Mouse (Mus musculus) midbrain, embryonic 12.5 days (tissue): ENCODE results near the gene Pla2g15. TPM values are rescaled to one million over a fixed set of nuclear protein-coding genes. Genes with fewer than 3 reads are reported as not detected.
"Not testable (repeated sequence)": the region's sequence is repeated elsewhere in the genome, so short reads cannot be mapped to it uniquely, and the experiment has no call there.

Experiments
- ATAC-seq: fragments of 200-750 bp; cut with Nextera tagmentation; 2 replicates; pipeline ENCODE4 v1.8.0; 2017; ENCODE audit warnings: low read depth, moderate TSS enrichment, moderate library complexity; ENCODE audit not compliant: low FRiP score
- H3K27ac ChIP-seq: fragments of 300-500 bp; sonication (generic); replicated peaks from 2 replicates; pipeline ENCODE4 v1.5.1; 2016; ENCODE audit warnings: mild to moderate bottlenecking
- H3K27me3 ChIP-seq: fragments of 300-500 bp; sonication (generic); 2 replicates; pipeline ENCODE4 v1.6.1; 2016; ENCODE audit warnings: mild to moderate bottlenecking
- H3K36me3 ChIP-seq: fragments of 300-500 bp; sonication (generic); 2 replicates; pipeline ENCODE4 v1.6.1; 2016
- H3K4me1 ChIP-seq: fragments of 300-500 bp; sonication (generic); 2 replicates; pipeline ENCODE4 v1.6.1; 2016
- H3K4me2 ChIP-seq: fragments of 300-500 bp; sonication (generic); replicated peaks from 2 replicates; pipeline ENCODE4 v1.6.1; 2016; ENCODE audit warnings: mild to moderate bottlenecking, moderate library complexity
- H3K4me3 ChIP-seq: fragments of 300-500 bp; sonication (generic); 2 replicates; pipeline ENCODE4 v1.5.1; 2016; ENCODE audit warnings: mild to moderate bottlenecking
- H3K9ac ChIP-seq: fragments of 300-500 bp; sonication (generic); replicated peaks from 2 replicates; pipeline ENCODE4 v1.6.1; 2016; ENCODE audit warnings: mild to moderate bottlenecking, moderate library complexity
- H3K9me3 ChIP-seq: fragments of 300-500 bp; sonication (generic); 2 replicates; pipeline ENCODE4 v1.6.1; 2016; ENCODE audit warnings: mild to moderate bottlenecking
- WGBS: fragments of 180-500 bp; shearing (Covaris S2); methylation state at CpG from one replicate; pipeline ENCODE4 v1.1.7; 2016; 5-methylcytosine and 5-hydroxymethylcytosine counted together
- polyA plus RNA-seq: library from polyadenylated mRNA; unstranded; fragments of >200 nt; fragmentation: Nextera tagmentation; extraction: Ambion mirVana; gene quantifications from 2 replicates; pipeline ENCODE4 v1.2.1, GENCODE M21; 2016

Gene Pla2g15
- polyA plus RNA-seq, 1 experiment from 2014 or later = 16.7 TPM

DNA sequence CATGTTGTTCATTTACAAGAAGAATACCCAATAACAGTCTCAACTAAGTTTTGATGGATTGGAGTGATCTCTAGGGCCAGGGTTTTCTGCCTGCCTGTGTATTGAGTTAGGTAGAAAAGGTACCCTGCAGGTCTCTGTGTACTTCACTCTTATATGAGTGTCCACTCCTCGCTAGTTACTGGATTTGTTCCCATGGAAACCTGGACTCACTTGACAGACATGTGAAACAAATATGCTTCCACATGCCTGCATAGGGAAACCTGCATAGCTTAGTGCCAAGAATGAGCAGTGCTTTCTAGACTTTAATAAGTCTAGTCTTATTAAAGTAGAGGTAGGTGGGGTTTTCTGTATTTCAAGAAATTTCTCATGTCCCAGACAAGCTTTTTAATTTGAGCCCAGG lies 26.7 kb downstream of the Pla2g15 start:
- 15% methylated on average over 1 of the region's 1 CpGs for WGBS
- H3K9ac ChIP-seq = no peak overlapping the region
- no peak for ATAC-seq

DNA sequence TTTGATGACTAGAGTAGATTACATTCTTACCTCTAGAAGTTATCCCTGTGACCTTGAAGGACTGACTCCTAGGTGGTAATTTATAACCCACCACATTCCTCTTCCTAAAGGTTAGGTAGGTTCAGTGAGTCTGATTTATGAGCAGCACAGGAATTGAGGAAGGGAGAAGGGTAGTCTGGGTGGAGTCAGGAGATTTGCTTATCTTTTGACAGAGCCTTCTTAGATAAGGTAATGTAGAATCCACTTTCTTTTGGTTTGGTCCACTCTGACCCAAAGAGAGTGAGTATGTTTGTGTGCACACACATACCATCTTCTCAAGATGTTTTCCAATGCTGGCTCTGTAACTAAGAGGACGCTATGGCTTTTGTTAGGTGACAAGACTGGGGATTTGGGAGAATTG lies 27.4 kb downstream of the Pla2g15 start:
- Histone ChIP-seq H3K27ac (no peak overlapping the region), H3K9ac (no peak overlapping the region), H3K4me1 (peaks cover 13% of the 10 kb centered on the region), H3K9me3 (no peaks in the 10 kb centered on the region), H3K36me3 (peaks cover 9% of the 10 kb centered on the region; the same call in 1 of the 2 replicates), H3K4me2 (no peak overlapping the region), H3K4me3 (no peak overlapping the region), H3K27me3 (no peaks in the 10 kb centered on the region)
- no peak for ATAC-seq
- 89% methylated on average over 1 of the region's 1 CpGs for WGBS

More for the DNA sequence above, 26.7 kb downstream of the Pla2g15 start:
- Histone ChIP-seq H3K27ac (no peak overlapping the region), H3K36me3 (peaks cover 9% of the 10 kb centered on the region; the same call in 1 of the 2 replicates), H3K27me3 (no peaks in the 10 kb centered on the region), H3K9me3 (no peaks in the 10 kb centered on the region), H3K4me3 (no peak overlapping the region), H3K4me2 (no peak overlapping the region), H3K4me1 (peaks cover 13% of the 10 kb centered on the region)

DNA sequence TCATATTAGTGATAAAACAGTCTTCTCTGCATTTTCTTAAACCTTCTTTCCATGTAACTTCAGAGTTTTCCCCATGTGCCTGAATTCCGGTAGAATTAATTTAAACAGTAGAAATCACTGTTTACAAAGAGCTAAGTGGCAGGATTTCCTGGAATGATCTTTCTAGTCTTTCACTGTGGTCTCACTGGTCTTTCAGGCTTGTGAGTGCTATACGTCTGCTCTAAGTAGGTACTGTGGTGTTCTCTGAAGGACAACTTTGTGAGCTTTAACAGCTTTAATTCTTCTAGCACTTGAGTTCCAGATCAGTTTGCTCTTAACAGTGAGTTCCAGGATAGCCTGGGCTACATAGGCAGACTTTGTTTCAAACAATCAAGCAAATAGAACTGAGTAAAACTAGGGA lies 28.2 kb downstream of the Pla2g15 start:
- 90% methylated on average over 2 of the region's 2 CpGs for WGBS
- Histone ChIP-seq H3K36me3 (peaks cover 10% of the 10 kb centered on the region; the same call in 1 of the 2 replicates), H3K9ac (no peak overlapping the region), H3K4me3 (no peak overlapping the region), H3K9me3 (no peaks in the 10 kb centered on the region), H3K4me2 (no peak overlapping the region), H3K27ac (no peak overlapping the region), H3K27me3 (no peaks in the 10 kb centered on the region), H3K4me1 (peaks cover 13% of the 10 kb centered on the region)
- no peak for ATAC-seq

DNA sequence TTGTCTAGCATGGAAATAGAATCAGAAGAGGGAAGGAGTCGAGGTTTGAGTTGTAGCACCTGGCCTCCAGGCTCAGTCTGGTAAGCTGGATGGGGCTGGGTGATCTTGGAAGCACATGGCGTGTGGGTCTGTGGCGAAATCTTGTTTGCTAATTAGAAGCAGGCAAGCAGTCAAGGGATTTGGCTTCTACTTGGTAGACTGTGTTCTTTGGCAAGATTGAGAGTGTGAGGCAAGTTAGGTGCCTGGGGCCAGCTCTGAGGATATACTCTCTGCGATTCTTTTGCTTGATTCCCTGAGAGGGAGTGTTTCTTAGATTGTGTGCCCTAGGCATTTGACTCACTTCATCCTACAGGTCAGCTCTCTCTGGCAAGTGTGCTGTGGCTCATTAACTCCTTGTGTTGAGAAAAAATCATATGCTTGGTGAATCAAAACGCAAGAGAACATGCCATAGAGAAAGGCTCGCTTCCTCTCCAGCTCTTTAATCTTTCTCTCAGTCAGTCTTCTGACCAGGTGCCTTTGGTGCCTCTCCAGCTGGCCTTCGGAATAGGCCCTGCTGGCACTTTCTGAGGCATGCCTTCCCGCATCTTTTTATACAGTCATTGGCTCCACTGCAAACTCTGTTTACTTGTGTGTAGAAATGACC lies 35.5 kb downstream of the Pla2g15 start:
- H3K27me3 ChIP-seq = no peaks in the 10 kb centered on the region
- WGBS = 91% methylated on average over 8 of the region's 8 CpGs
- no peaks in the 10 kb centered on the region for H3K9me3 ChIP-seq
- no peak for ATAC-seq
- no peak overlapping the region for H3K27ac ChIP-seq
- no peak overlapping the region for H3K4me2 ChIP-seq
- no peak overlapping the region for H3K4me3 ChIP-seq
- H3K9ac ChIP-seq = no peak overlapping the region
- peaks cover 41% of the 10 kb centered on the region for H3K36me3 ChIP-seq
- no peaks in the 10 kb centered on the region for H3K4me1 ChIP-seq

DNA sequence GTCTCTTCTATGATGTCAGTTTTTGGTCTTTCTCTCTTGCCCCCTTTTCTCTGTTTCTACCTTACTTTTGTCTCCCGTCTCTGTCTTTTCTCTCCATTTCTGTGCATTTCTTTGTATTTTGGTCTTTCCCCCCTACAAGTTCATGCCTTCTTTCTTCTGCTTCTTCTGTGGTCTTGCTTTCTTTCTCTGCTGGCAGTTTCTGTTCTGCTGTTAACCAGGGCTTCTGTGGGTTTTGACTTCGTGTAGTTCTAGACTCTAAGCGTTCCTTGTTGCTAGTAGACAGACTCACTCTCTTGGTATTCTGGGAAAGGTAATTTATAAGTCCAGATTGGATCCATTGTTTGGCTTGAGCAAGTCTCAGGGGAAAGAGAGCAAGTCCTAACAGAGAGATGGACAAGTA lies 36.2 kb downstream of the Pla2g15 start:
- H3K27ac ChIP-seq = no peak overlapping the region
- 96% methylated on average over 3 of the region's 3 CpGs for WGBS

DNA sequence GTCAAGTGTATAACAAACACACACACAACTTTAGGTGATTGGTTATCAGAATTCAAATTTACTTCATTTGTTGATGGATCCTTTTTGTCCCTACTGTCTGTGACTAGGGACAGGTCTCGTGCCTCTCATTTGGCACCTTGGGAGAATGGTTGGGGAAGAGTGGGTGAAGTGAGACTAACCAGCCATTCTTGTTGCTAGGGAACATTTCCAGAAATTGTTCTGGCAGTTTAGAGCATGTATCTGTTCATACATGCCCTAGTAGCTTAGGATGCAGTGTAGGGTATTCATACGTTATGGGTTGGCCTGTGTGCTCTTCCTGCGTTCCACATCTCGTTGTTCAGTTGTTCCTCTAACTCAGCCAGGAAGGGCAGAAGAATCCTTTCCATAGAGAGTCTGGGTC lies 39.0 kb downstream of the Pla2g15 start:
- Histone ChIP-seq H3K27ac (no peak overlapping the region), H3K9ac (no peak overlapping the region), H3K36me3 (peaks cover 69% of the 10 kb centered on the region), H3K27me3 (no peaks in the 10 kb centered on the region), H3K9me3 (no peaks in the 10 kb centered on the region), H3K4me2 (no peak overlapping the region), H3K4me1 (no peaks in the 10 kb centered on the region), H3K4me3 (no peak overlapping the region)
- ATAC-seq = no peak
- 96% methylated on average over 4 of the region's 4 CpGs for WGBS

More for the DNA sequence above, 36.2 kb downstream of the Pla2g15 start:
- Histone ChIP-seq H3K4me1 (no peaks in the 10 kb centered on the region), H3K9me3 (no peaks in the 10 kb centered on the region), H3K4me2 (no peak overlapping the region), H3K27me3 (no peaks in the 10 kb centered on the region), H3K4me3 (no peak overlapping the region), H3K9ac (no peak overlapping the region), H3K36me3 (peaks cover 48% of the 10 kb centered on the region)
- no peak for ATAC-seq

DNA sequence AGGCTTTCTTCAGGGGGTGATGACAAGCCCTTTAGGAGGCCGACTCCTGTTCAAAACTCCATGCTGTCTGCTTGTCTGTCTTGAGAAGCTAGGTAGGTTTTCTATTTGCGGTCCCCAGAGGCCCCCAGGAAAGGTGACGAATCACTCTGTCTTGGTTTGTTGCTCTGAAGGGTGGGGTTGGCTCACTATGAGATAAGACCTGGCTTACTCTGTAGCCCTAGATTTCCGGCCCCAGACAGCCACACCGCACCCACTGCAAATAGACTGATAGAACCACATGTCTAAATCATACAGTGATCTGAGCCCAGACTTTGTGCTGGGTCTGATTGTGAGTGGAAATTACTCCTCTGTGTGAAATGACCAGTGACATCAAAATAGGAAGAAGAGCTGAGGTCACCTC lies 41.4 kb downstream of the Pla2g15 start:
- Histone ChIP-seq H3K4me1 (no peaks in the 10 kb centered on the region), H3K36me3 (peaks cover 84% of the 10 kb centered on the region), H3K27ac (no peak overlapping the region), H3K9ac (no peak overlapping the region), H3K27me3 (no peaks in the 10 kb centered on the region), H3K4me3 (no peak overlapping the region), H3K9me3 (no peaks in the 10 kb centered on the region), H3K4me2 (no peak overlapping the region)
- WGBS = 87% methylated on average over 5 of the region's 5 CpGs
- ATAC-seq = no peak

DNA sequence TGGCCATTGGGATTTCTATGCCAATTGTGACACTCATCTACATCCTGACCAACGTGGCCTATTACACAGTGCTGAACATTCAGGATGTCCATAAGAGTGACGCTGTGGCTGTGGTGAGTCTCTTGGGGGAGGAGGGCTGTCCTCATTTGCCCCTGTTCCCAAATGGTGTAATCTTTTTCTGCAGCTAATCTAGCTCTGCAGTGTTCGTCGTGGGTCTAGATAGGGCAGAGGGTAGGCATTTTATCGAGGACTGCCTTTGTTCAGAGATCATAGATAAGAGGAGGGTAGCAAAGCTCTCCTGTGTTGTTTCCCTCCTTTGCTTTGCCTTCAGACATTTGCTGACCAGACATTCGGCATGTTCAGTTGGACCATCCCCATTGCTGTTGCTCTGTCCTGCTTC lies 43.0 kb downstream of the Pla2g15 start:
- no peaks in the 10 kb centered on the region for H3K9me3 ChIP-seq
- no peaks in the 10 kb centered on the region for H3K27me3 ChIP-seq

DNA sequence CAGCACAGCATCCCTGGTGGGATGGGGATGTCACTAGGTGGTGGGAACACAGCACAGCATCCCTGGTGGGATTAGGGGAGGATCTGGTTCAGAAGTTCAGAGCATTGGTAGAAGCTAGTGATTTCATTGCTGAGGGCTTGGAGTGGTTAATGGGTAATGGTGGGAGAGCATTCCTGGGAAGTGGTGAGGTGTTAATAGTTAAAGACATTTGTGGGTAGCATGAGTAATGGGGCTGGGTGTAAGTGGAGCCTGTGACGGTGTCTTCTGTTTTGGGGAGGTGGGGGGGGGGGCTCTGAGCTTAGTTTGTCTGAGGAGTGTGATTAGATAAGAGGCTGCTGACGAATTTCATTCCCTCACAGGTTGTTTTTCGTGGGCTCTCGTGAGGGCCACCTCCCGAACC lies 43.9 kb downstream of the Pla2g15 start:
- 87% methylated on average over 5 of the region's 5 CpGs for WGBS
- Histone ChIP-seq H3K27me3 (no peaks in the 10 kb centered on the region), H3K36me3 (peaks cover 83% of the 10 kb centered on the region), H3K4me3 (no peak overlapping the region), H3K9ac (no peak overlapping the region), H3K4me1 (peaks cover 3% of the 10 kb centered on the region; the same call in 1 of the 2 replicates), H3K9me3 (no peaks in the 10 kb centered on the region), H3K27ac (no peak overlapping the region), H3K4me2 (no peak overlapping the region)
- ATAC-seq = no peak

More for the DNA sequence above, 43.0 kb downstream of the Pla2g15 start:
- no peak overlapping the region for H3K27ac ChIP-seq
- H3K4me1 ChIP-seq = no peaks in the 10 kb centered on the region
- H3K36me3 ChIP-seq = peaks cover 80% of the 10 kb centered on the region
- no peak overlapping the region for H3K4me3 ChIP-seq
- H3K4me2 ChIP-seq = no peak overlapping the region
- no peak overlapping the region for H3K9ac ChIP-seq
- WGBS = 94% methylated on average over 6 of the region's 6 CpGs
- ATAC-seq = no peak

DNA sequence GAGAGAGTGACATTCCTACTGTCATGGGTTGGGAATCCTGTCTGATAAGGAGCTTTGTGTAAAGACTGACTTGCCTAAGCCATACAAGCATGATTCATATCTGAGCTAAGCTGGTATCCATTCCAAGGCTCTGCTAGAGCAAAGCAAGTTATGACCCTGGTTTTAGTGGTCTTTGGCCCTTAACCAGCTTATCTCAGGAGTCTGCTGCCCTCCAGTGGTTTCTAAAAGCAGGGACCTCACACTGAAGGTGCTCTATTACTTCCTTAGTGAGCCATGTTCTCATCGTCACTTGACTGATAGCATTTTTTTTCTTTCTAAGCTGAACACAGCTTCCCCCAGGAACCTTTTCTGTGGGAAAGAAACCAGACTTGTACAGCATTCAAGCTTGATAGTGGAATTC lies 48.5 kb downstream of the Pla2g15 start:
- WGBS = 9% methylated on average over 1 of the region's 1 CpGs
- Histone ChIP-seq H3K9me3 (no peaks in the 10 kb centered on the region), H3K4me1 (peaks cover 3% of the 10 kb centered on the region; the same call in 1 of the 2 replicates), H3K9ac (no peak overlapping the region), H3K4me3 (no peak overlapping the region), H3K27me3 (no peaks in the 10 kb centered on the region), H3K27ac (no peak overlapping the region), H3K4me2 (no peak overlapping the region), H3K36me3 (peaks cover 83% of the 10 kb centered on the region)
- ATAC-seq = no peak

DNA sequence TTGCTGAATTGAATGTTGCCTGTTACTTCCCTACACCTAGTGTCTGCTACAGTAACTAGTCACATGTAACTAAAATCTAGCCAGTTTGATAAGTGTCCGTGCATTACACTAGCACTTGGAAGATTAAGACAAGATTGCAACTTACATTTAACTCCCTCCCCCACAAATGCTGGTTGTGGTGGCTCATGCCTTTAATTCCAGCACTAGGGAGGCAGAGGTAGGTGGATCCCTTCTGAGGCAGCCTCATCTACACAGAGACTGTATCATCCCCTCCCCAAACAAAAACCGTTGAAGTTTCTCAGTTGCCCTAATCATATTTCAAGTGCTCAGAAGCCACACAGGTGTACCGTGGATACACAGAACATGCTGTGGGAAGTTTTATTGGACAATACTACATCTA lies 49.4 kb downstream of the Pla2g15 start:
- H3K9ac ChIP-seq, H3K27ac ChIP-seq, H3K4me3 ChIP-seq, H3K4me2 ChIP-seq, ATAC-seq, H3K4me1 ChIP-seq, H3K9me3 ChIP-seq, H3K27me3 ChIP-seq: not testable (repeated sequence)
- 89% methylated on average over 3 of the region's 3 CpGs for WGBS
- H3K36me3 ChIP-seq = peaks cover 81% of the 10 kb centered on the region

DNA sequence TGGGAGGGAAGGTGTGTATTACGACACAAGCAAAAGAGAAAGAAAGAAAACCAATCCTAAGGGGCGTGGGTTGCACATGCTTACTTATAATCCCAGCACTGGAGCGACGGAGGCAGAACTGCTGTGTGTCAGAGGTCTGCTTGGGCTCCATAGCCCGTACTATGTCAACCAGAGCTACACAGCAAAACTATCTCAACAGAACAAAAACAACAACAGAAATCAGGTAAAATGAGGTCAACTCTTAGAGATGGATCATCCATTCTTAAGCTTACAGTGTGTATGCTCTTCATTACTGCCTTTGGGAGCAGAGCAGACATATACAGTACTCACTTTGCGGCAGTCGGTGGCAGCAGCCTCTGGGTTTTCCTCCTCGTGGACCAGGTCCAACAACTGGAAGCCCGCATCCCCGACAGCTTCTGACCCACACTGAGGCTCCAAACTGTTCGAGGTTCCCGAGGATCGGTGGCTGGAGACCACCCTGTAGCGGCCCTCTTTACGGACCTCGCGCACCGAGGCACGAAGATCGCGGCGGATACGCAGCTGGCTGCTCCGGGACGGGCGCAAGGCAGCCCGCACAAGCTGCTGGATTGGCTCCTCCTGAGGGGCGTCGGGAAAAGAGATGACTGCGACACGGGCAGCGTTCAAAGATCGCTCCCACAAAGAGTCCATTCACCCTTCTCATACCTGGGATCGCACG lies 60.0 kb downstream of the Pla2g15 start:
- Histone ChIP-seq H3K9ac (peak overlapping the region; percentile 90), H3K27me3 (no peaks in the 10 kb centered on the region), H3K4me1 (peaks cover 14% of the 10 kb centered on the region), H3K27ac (peak overlapping the region; percentile 92), H3K36me3 (peaks cover 40% of the 10 kb centered on the region), H3K4me3 (peak overlapping the region; percentile 83), H3K9me3 (no peaks in the 10 kb centered on the region), H3K4me2 (peak overlapping the region; percentile 87)
- peak; percentile 71 for ATAC-seq
- under 1% methylated on average over 35 of the region's 35 CpGs for WGBS
